Mouse (Mus musculus): ENCODE measurements around the gene Pla2g3.

Gene Pla2g3

GRCm38 (mm10) chr11:3521339-3522224 lies 33.5 kb downstream of the Pla2g3 start:
- no peak for DNase-seq

- DNase-seq, result no peak
These were observed 34.4 kb downstream of the Pla2g3 start for GRCm38 (mm10) chr11:3522285-3523000.

- no peak for DNase-seq
These were observed 35.9 kb downstream of the Pla2g3 start for GRCm38 (mm10) chr11:3523840-3524582.

GRCm38 (mm10) chr11:3525560-3525959 lies 37.5 kb downstream of the Pla2g3 start:
- no peak for DNase-seq

- DNase-seq, result no peak
These were observed 38.1 kb downstream of the Pla2g3 start for GRCm38 (mm10) chr11:3526207-3526606.

- no peak for DNase-seq
These were observed 39.1 kb downstream of the Pla2g3 start for GRCm38 (mm10) chr11:3526979-3527738.

- no peak for DNase-seq
These were observed 39.7 kb downstream of the Pla2g3 start for GRCm38 (mm10) chr11:3527766-3528165.

- no peak for DNase-seq
These were observed 40.1 kb downstream of the Pla2g3 start for GRCm38 (mm10) chr11:3528208-3528607.

- peak; percentile 8 for DNase-seq
These were observed 41.6 kb downstream of the Pla2g3 start for GRCm38 (mm10) chr11:3529476-3530252.

GRCm38 (mm10) chr11:3530731-3531130 lies 42.6 kb downstream of the Pla2g3 start:
- no peak for DNase-seq

GRCm38 (mm10) chr11:3531634-3532033 lies 43.5 kb downstream of the Pla2g3 start:
- peak; percentile 45 for DNase-seq

- peak; percentile 10 for DNase-seq
These were observed 44.2 kb downstream of the Pla2g3 start for GRCm38 (mm10) chr11:3532101-3532931.

GRCm38 (mm10) chr11:3533406-3533932 lies 45.4 kb downstream of the Pla2g3 start:
- DNase-seq, result peak; percentile 15

GRCm38 (mm10) chr11:3534956-3535355 lies 46.9 kb downstream of the Pla2g3 start:
- DNase-seq, result no peak

GRCm38 (mm10) chr11:3535406-3535986 lies 47.4 kb downstream of the Pla2g3 start:
- DNase-seq, result peak; percentile 94

GRCm38 (mm10) chr11:3536082-3536481 lies 48.0 kb downstream of the Pla2g3 start:
- DNase-seq, result no peak

- DNase-seq, result peak; percentile 21
These were observed 48.8 kb downstream of the Pla2g3 start for GRCm38 (mm10) chr11:3536745-3537333.

GRCm38 (mm10) chr11:3537711-3538110 lies 49.6 kb downstream of the Pla2g3 start:
- DNase-seq, result peak; percentile 9

- DNase-seq, result peak; percentile 11
These were observed 50.3 kb downstream of the Pla2g3 start for GRCm38 (mm10) chr11:3538341-3538740.

Measured in cerebellum, adult 8-10 months (tissue).